Mouse (Mus musculus) kidney, embryonic 14.5 days (tissue): ENCODE results near the gene Serpinf1. TPM values are rescaled to one million over a fixed set of nuclear protein-coding genes. Genes with fewer than 3 reads are reported as not detected.

Source experiments
- ATAC-seq: fragments of 200-750 bp; cut with Nextera tagmentation; 2 replicates; pipeline ENCODE4 v1.8.0; 2017; ENCODE audit warnings: moderate number of reproducible peaks, mild to moderate bottlenecking, moderate TSS enrichment, moderate library complexity; ENCODE audit not compliant: low FRiP score, low TSS enrichment
- H3K27ac ChIP-seq: fragments of 300-500 bp; sonication (generic); 2 replicates; pipeline ENCODE4 v1.5.1; 2014; ENCODE audit warnings: low read depth, mild to moderate bottlenecking, low read length, moderate library complexity, mixed read lengths
- H3K27me3 ChIP-seq: fragments of 300-500 bp; sonication (generic); 2 replicates; pipeline ENCODE4 v1.6.1; 2014; ENCODE audit warnings: mild to moderate bottlenecking, low read length; ENCODE audit not compliant: control insufficient read depth, insufficient read depth
- H3K36me3 ChIP-seq: fragments of 300-500 bp; sonication (generic); 2 replicates; pipeline ENCODE4 v1.6.1; 2014; ENCODE audit warnings: low read length, mixed read lengths; ENCODE audit not compliant: control insufficient read depth, insufficient read depth
- H3K4me1 ChIP-seq: fragments of 300-500 bp; sonication (generic); 2 replicates; pipeline ENCODE4 v1.6.1; 2014; ENCODE audit warnings: low read length, mixed read lengths; ENCODE audit not compliant: control insufficient read depth, insufficient read depth
- H3K4me2 ChIP-seq: fragments of 300-500 bp; sonication (generic); replicated peaks from 2 replicates; pipeline ENCODE4 v1.6.1; 2014; ENCODE audit warnings: low read depth, mild to moderate bottlenecking, low read length
- H3K4me3 ChIP-seq: fragments of 300-500 bp; sonication (generic); 2 replicates; pipeline ENCODE4 v1.5.1; 2014; ENCODE audit warnings: mild to moderate bottlenecking, low read length
- H3K9ac ChIP-seq: fragments of 300-500 bp; sonication (generic); 2 replicates; pipeline ENCODE4 v1.6.1; 2014; ENCODE audit warnings: low read depth, mild to moderate bottlenecking, low read length, moderate library complexity
- H3K9me3 ChIP-seq: fragments of 300-500 bp; sonication (generic); 2 replicates; pipeline ENCODE4 v1.6.1; 2016; ENCODE audit warnings: low read length; ENCODE audit not compliant: control insufficient read depth
- WGBS: fragments of 180-500 bp; shearing (Covaris S2); extraction: QIAGEN DNeasy Blood & Tissue Kit; methylation state at CpG from one replicate; pipeline ENCODE4 v1.1.7; 2014; 5-methylcytosine and 5-hydroxymethylcytosine counted together
- polyA plus RNA-seq: library from polyadenylated mRNA; unstranded; fragments of >200 nt; fragmentation: Nextera tagmentation; extraction: Ambion mirVana; gene quantifications from 2 replicates; pipeline ENCODE4 v1.2.1, GENCODE M21; 2014

Serpinf1 gene
- polyA plus RNA-seq, 1 experiment from 2014 or later = 120 TPM

- no peak overlapping the region for H3K9ac ChIP-seq
- H3K36me3 ChIP-seq = no peaks in the 10 kb centered on the region
- H3K4me2 ChIP-seq = no peak overlapping the region
- H3K4me3 ChIP-seq = no peak overlapping the region
- no peaks in the 10 kb centered on the region for H3K27me3 ChIP-seq
- H3K27ac ChIP-seq = no peak overlapping the region
- peaks cover 3% of the 10 kb centered on the region; the same call in 1 of the 2 replicates for H3K9me3 ChIP-seq
- 91% methylated on average over 3 of the region's 3 CpGs for WGBS
- no peaks in the 10 kb centered on the region for H3K4me1 ChIP-seq
- no peak for ATAC-seq
These were observed 16.3 kb upstream of the Serpinf1 start for GRCm38 (mm10) chr11:75438804-75439203.

- Histone ChIP-seq H3K9me3 (peaks cover 3% of the 10 kb centered on the region; the same call in 1 of the 2 replicates), H3K27ac (no peak overlapping the region), H3K4me3 (no peak overlapping the region), H3K9ac (no peak overlapping the region), H3K4me1 (no peaks in the 10 kb centered on the region), H3K36me3 (no peaks in the 10 kb centered on the region), H3K27me3 (no peaks in the 10 kb centered on the region), H3K4me2 (no peak overlapping the region)
- no peak for ATAC-seq
- WGBS = 82% methylated on average over 13 of the region's 13 CpGs
These were observed 15.7 kb upstream of the Serpinf1 start for GRCm38 (mm10) chr11:75438194-75438593.

GRCm38 (mm10) chr11:75434138-75434537 lies 11.6 kb upstream of the Serpinf1 start:
- H3K9me3 ChIP-seq = peaks cover 3% of the 10 kb centered on the region; the same call in 1 of the 2 replicates
- 86% methylated on average over 5 of the region's 5 CpGs for WGBS
- no peak overlapping the region for H3K9ac ChIP-seq
- H3K27me3 ChIP-seq = no peaks in the 10 kb centered on the region
- no peak for ATAC-seq
- no peak overlapping the region for H3K4me3 ChIP-seq
- H3K36me3 ChIP-seq = no peaks in the 10 kb centered on the region
- no peaks in the 10 kb centered on the region for H3K4me1 ChIP-seq
- H3K27ac ChIP-seq = no peak overlapping the region
- H3K4me2 ChIP-seq = no peak overlapping the region

- Histone ChIP-seq H3K4me3 (no peak overlapping the region), H3K4me2 (no peak overlapping the region), H3K36me3 (no peaks in the 10 kb centered on the region), H3K9ac (no peak overlapping the region), H3K4me1 (no peaks in the 10 kb centered on the region), H3K9me3 (peaks cover 3% of the 10 kb centered on the region; the same call in 1 of the 2 replicates), H3K27ac (no peak overlapping the region), H3K27me3 (no peaks in the 10 kb centered on the region)
- no peak for ATAC-seq
- WGBS = 78% methylated on average over 11 of the region's 11 CpGs
These were observed 8.8 kb upstream of the Serpinf1 start for GRCm38 (mm10) chr11:75431307-75431706.

GRCm38 (mm10) chr11:75429019-75429705 lies 6.7 kb upstream of the Serpinf1 start:
- H3K27ac ChIP-seq = no peak overlapping the region
- H3K4me3 ChIP-seq = no peak overlapping the region
- no peaks in the 10 kb centered on the region for H3K36me3 ChIP-seq
- 82% methylated on average over 9 of the region's 9 CpGs for WGBS
- H3K27me3 ChIP-seq = no peaks in the 10 kb centered on the region
- H3K4me1 ChIP-seq = no peaks in the 10 kb centered on the region
- H3K4me2 ChIP-seq = no peak overlapping the region
- peaks cover 1% of the 10 kb centered on the region; the same call in 1 of the 2 replicates for H3K9me3 ChIP-seq
- no peak overlapping the region for H3K9ac ChIP-seq
- ATAC-seq = no peak

GRCm38 (mm10) chr11:75424459-75424858 lies 2.0 kb upstream of the Serpinf1 start:
- Histone ChIP-seq H3K27ac (no peak overlapping the region), H3K4me3 (no peak overlapping the region), H3K9me3 (no peaks in the 10 kb centered on the region), H3K36me3 (no peaks in the 10 kb centered on the region), H3K4me2 (no peak overlapping the region), H3K4me1 (peaks cover 22% of the 10 kb centered on the region), H3K27me3 (no peaks in the 10 kb centered on the region), H3K9ac (no peak overlapping the region)
- WGBS = 91% methylated on average over 3 of the region's 3 CpGs
- ATAC-seq = no peak

- Histone ChIP-seq H3K9me3 (no peaks in the 10 kb centered on the region), H3K27me3 (no peaks in the 10 kb centered on the region), H3K4me2 (no peak overlapping the region), H3K27ac (no peak overlapping the region), H3K4me1 (peaks cover 22% of the 10 kb centered on the region), H3K9ac (no peak overlapping the region), H3K36me3 (no peaks in the 10 kb centered on the region), H3K4me3 (no peak overlapping the region)
- no peak for ATAC-seq
- 88% methylated on average over 9 of the region's 9 CpGs for WGBS
These were observed 1.5 kb upstream of the Serpinf1 start for GRCm38 (mm10) chr11:75424033-75424432.

- H3K27ac ChIP-seq = no peak overlapping the region
- peaks cover 22% of the 10 kb centered on the region for H3K4me1 ChIP-seq
- ATAC-seq = no peak
- WGBS = 78% methylated on average over 3 of the region's 3 CpGs
- H3K4me2 ChIP-seq = no peak overlapping the region
- no peaks in the 10 kb centered on the region for H3K36me3 ChIP-seq
- no peaks in the 10 kb centered on the region for H3K9me3 ChIP-seq
- H3K27me3 ChIP-seq = no peaks in the 10 kb centered on the region
- H3K9ac ChIP-seq = no peak overlapping the region
- no peak overlapping the region for H3K4me3 ChIP-seq
These were observed 590 bp upstream of the Serpinf1 start for GRCm38 (mm10) chr11:75423091-75423490.

- ATAC-seq = peak; percentile 66
- Histone ChIP-seq H3K27me3 (no peaks in the 10 kb centered on the region), H3K4me2 (peak overlapping the region; percentile 64), H3K4me3 (peak overlapping the region; percentile 42), H3K9ac (peak overlapping the region; percentile 62), H3K36me3 (no peaks in the 10 kb centered on the region), H3K4me1 (peaks cover 22% of the 10 kb centered on the region), H3K9me3 (no peaks in the 10 kb centered on the region), H3K27ac (peak overlapping the region; percentile 37; the same call in 1 of the 2 replicates)
- WGBS = 36% methylated on average over 6 of the region's 6 CpGs
These were observed 1.0 kb downstream of the Serpinf1 start for GRCm38 (mm10) chr11:75421375-75422012.
